Mouse (Mus musculus) heart, embryonic 15.5 days (tissue): ENCODE results near the gene Rnf121. TPM values are rescaled to one million over a fixed set of nuclear protein-coding genes. Genes with fewer than 3 reads are reported as not detected.
A peak's percentile ranks its signal among the peaks of the same experiment; 100 is the strongest.

Experiments used
- ATAC-seq: fragments of 200-750 bp; cut with Nextera tagmentation; replicated peaks from 2 replicates; pipeline ENCODE4 v1.8.0; 2017; ENCODE audit warnings: low read depth, moderate TSS enrichment; ENCODE audit not compliant: insufficient number of reproducible peaks, insufficient read depth, low FRiP score
- H3K27ac ChIP-seq: fragments of 300-500 bp; sonication (generic); 2 replicates; pipeline ENCODE4 v1.5.1; 2015; ENCODE audit warnings: mild to moderate bottlenecking, inconsistent platforms
- H3K27me3 ChIP-seq: fragments of 300-500 bp; sonication (generic); 2 replicates; pipeline ENCODE4 v1.6.1; 2015; ENCODE audit warnings: inconsistent platforms
- H3K36me3 ChIP-seq: fragments of 300-500 bp; sonication (generic); 2 replicates; pipeline ENCODE4 v1.6.1; 2015; ENCODE audit warnings: mild to moderate bottlenecking, inconsistent platforms
- H3K4me1 ChIP-seq: fragments of 300-500 bp; sonication (generic); replicated peaks from 2 replicates; pipeline ENCODE4 v1.6.1; 2015; ENCODE audit warnings: inconsistent platforms
- H3K4me2 ChIP-seq: fragments of 300-500 bp; sonication (generic); 2 replicates; pipeline ENCODE4 v1.6.1; 2015; ENCODE audit warnings: inconsistent platforms, mild to moderate bottlenecking, moderate library complexity
- H3K4me3 ChIP-seq: fragments of 300-500 bp; sonication (generic); 2 replicates; pipeline ENCODE4 v1.5.1; 2015; ENCODE audit warnings: mild to moderate bottlenecking, inconsistent platforms
- H3K9ac ChIP-seq: fragments of 300-500 bp; sonication (generic); 2 replicates; pipeline ENCODE4 v1.6.1; 2015; ENCODE audit warnings: mild to moderate bottlenecking, inconsistent platforms
- H3K9me3 ChIP-seq: fragments of 300-500 bp; sonication (generic); replicated peaks from 2 replicates; pipeline ENCODE4 v1.6.1; 2016; ENCODE audit warnings: inconsistent platforms
- WGBS: fragments of 180-500 bp; shearing (Covaris S2); methylation state at CpG from one replicate; pipeline ENCODE4 v1.1.7; 2015; ENCODE audit warnings: mixed read lengths; 5-methylcytosine and 5-hydroxymethylcytosine counted together
- polyA plus RNA-seq: library from polyadenylated mRNA; unstranded; fragments of >200 nt; fragmentation: Nextera tagmentation; extraction: Ambion mirVana; gene quantifications from 2 replicates; pipeline ENCODE4 v1.2.1, GENCODE M21; 2015

Gene Rnf121
- 15.0 and 15.6 TPM in 2 replicates for polyA plus RNA-seq

GRCm38 (mm10) chr7:102065046-102065891 lies at the start of gene Rnf121, which contains the start of the genes Xndc1 and Xntrpc:
Gene Rnf121, minus strand, starts transcription at chr7:102065469.
Gene Xndc1, plus strand, starts transcription at chr7:102065511.
Gene Xntrpc, plus strand, starts transcription at chr7:102065713.
- H3K9me3 ChIP-seq = no peaks in the 10 kb centered on the region
- H3K4me3 ChIP-seq = peak within 1 kb of the TSS; percentile 77
- peak within 1 kb of the TSS; percentile 73 for H3K4me2 ChIP-seq
- ATAC-seq = peak; percentile 99
- no peaks in the 10 kb centered on the region for H3K36me3 ChIP-seq
- H3K27me3 ChIP-seq = no peaks in the 10 kb centered on the region
- peaks cover 15% of the 10 kb centered on the region for H3K4me1 ChIP-seq
- H3K27ac ChIP-seq = peak within 1 kb of the TSS; percentile 79
- under 1% methylated on average over 56 of the region's 56 CpGs for WGBS
- peak within 1 kb of the TSS; percentile 74 for H3K9ac ChIP-seq

DNA sequence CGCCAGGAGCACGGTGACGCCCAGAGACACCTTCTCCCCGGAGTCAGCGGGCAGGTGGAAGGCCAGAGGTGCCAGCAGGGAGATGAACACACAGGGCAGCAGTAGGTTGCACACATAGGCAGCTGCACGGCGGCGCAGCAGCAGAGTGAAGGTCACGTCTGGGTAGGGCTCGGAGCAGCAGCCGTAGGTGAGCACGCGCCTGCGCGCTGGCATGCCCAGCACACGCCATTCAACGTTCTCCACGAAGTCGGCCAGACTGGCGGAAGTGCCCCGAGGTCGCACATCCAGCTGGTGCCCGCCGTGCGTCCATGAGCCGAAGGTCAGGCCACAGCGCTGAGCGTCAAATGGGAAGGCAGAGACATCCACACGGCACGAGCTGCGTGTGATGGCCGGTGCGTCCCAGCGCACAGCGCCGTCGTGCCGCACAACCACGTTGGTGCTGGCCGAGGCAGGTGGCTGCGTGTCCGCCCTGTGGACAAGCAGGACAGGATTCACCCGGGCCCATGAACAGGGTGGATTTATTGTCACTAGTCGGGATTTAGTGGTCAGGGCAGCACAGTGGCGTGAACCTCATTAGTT lies 48.0 kb upstream of the Rnf121 start:
- Histone ChIP-seq H3K36me3 (no peaks in the 10 kb centered on the region), H3K27ac (no peak overlapping the region), H3K9me3 (no peaks in the 10 kb centered on the region), H3K4me3 (no peak overlapping the region), H3K4me2 (no peak overlapping the region), H3K9ac (no peak overlapping the region), H3K27me3 (no peaks in the 10 kb centered on the region), H3K4me1 (no peaks in the 10 kb centered on the region)
- ATAC-seq = no peak
- 65% methylated on average over 45 of the region's 45 CpGs for WGBS

GRCm38 (mm10) chr7:102109746-102110145 lies 44.5 kb upstream of the Rnf121 start:
- H3K4me3 ChIP-seq = no peak overlapping the region
- 89% methylated on average over 4 of the region's 4 CpGs for WGBS
- no peak overlapping the region for H3K4me2 ChIP-seq
- H3K27me3 ChIP-seq = no peaks in the 10 kb centered on the region
- ATAC-seq = no peak
- peaks cover 11% of the 10 kb centered on the region for H3K4me1 ChIP-seq
- no peaks in the 10 kb centered on the region for H3K9me3 ChIP-seq
- H3K27ac ChIP-seq = no peak overlapping the region
- no peaks in the 10 kb centered on the region for H3K36me3 ChIP-seq
- H3K9ac ChIP-seq = no peak overlapping the region

DNA sequence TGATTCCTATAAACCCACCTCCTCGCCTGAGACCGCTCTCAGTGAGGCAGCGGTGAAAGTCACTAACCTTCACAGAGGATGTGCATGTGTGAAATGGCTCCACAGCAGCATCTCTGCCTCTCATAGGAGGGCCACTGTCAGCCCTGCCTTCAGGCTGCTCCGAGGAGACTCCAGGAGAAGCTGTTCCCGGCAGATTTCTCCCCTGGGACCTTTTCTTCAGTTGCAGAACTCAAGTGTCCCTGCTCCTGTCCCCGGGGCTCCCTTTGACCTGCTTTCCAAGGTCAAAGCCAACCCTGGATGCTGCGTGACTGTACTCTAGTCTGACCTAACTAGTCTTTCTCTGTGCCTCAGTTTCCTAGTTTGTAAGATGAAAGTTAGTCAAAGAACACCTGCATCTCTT lies 43.9 kb upstream of the Rnf121 start, which contains the start of gene Art5:
Gene Art5 (minus strand): TSS at position 319 of the 400 bp plus-strand sequence.
- Histone ChIP-seq H3K4me2 (no peak within 1 kb of the TSS), H3K27me3 (no peaks in the 10 kb centered on the region), H3K4me3 (no peak within 1 kb of the TSS), H3K36me3 (no peaks in the 10 kb centered on the region), H3K4me1 (peaks cover 11% of the 10 kb centered on the region), H3K27ac (no peak within 1 kb of the TSS), H3K9me3 (no peaks in the 10 kb centered on the region), H3K9ac (no peak within 1 kb of the TSS)
- WGBS = 76% methylated on average over 7 of the region's 7 CpGs
- ATAC-seq = no peak

- Histone ChIP-seq H3K36me3 (no peaks in the 10 kb centered on the region), H3K27me3 (no peaks in the 10 kb centered on the region), H3K4me1 (peaks cover 15% of the 10 kb centered on the region), H3K4me3 (no peak overlapping the region), H3K4me2 (no peak overlapping the region), H3K9me3 (no peaks in the 10 kb centered on the region), H3K27ac (no peak overlapping the region), H3K9ac (no peak overlapping the region)
- 79% methylated on average over 1 of the region's 1 CpGs for whole genome bisulfite sequencing
- no peak for ATAC-seq
Measured at GRCm38 (mm10) chr7:102108206-102108605, 42.9 kb upstream of the Rnf121 start.

DNA sequence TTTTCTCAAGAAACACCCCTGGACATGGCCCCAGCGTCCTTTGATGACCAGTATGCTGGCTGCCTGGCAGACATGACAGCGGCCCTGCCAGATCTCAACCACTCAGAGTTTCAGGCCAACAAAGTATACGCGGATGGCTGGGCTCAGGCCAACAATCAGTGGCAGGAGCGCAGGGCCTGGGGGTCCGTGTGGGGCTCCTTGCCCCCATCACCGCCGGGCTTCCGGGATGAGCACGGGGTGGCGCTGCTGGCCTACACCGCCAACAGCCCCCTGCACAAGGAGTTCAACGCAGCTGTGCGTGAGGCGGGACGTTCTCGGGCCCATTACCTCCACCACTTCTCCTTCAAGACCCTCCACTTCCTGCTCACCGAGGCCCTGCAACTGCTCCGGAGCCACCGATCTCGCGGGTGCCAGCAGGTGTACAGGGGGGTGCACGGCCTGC lies 41.5 kb upstream of the Rnf121 start:
- H3K9ac ChIP-seq = peak overlapping the region; percentile 42
- H3K27ac ChIP-seq = no peak overlapping the region
- H3K9me3 ChIP-seq = no peaks in the 10 kb centered on the region
- WGBS = 3% methylated on average over 23 of the region's 23 CpGs
- ATAC-seq = no peak; the same call in 1 of the 2 replicates
- H3K4me2 ChIP-seq = peak overlapping the region; percentile 80
- no peaks in the 10 kb centered on the region for H3K36me3 ChIP-seq
- H3K4me3 ChIP-seq = peak overlapping the region; percentile 46
- H3K27me3 ChIP-seq = no peaks in the 10 kb centered on the region
- peaks cover 24% of the 10 kb centered on the region for H3K4me1 ChIP-seq

DNA sequence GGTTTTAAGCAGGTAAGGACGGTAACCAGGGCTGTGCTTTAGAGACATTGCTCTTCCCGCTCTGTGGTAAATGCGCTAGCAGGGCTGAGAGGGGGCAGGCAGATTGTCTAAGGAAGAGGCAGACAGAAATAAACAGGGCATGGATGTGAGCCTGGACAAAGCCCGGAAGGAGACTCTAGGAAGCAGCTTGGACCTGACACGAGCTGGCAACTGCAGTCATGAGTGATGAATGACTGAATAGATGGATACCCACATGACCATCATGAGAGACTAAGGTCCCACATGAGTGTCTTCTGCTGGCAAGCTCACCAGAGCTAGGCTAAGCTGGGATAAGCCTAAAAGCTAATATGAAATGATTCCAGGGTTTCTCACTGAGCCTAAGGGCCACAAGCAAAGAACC lies 38.9 kb upstream of the Rnf121 start:
- Histone ChIP-seq H3K4me1 (peaks cover 40% of the 10 kb centered on the region), H3K4me2 (no peak overlapping the region), H3K9me3 (no peaks in the 10 kb centered on the region), H3K4me3 (no peak overlapping the region), H3K27ac (no peak overlapping the region), H3K36me3 (no peaks in the 10 kb centered on the region), H3K9ac (no peak overlapping the region), H3K27me3 (no peaks in the 10 kb centered on the region)
- no peak for ATAC-seq
- WGBS = 51% methylated on average over 5 of the region's 5 CpGs

- Histone ChIP-seq H3K36me3 (no peaks in the 10 kb centered on the region), H3K4me2 (no peak overlapping the region), H3K27me3 (no peaks in the 10 kb centered on the region), H3K9ac (no peak overlapping the region), H3K4me3 (no peak overlapping the region), H3K9me3 (no peaks in the 10 kb centered on the region), H3K4me1 (peaks cover 40% of the 10 kb centered on the region), H3K27ac (no peak overlapping the region)
- WGBS = 61% methylated on average over 2 of the region's 2 CpGs
- no peak for ATAC-seq
Measured at GRCm38 (mm10) chr7:102103555-102103954, 38.3 kb upstream of the Rnf121 start.

- no peak for ATAC-seq
- H3K4me2 ChIP-seq = no peak overlapping the region
Measured at GRCm38 (mm10) chr7:102102696-102103095, 37.4 kb upstream of the Rnf121 start.

DNA sequence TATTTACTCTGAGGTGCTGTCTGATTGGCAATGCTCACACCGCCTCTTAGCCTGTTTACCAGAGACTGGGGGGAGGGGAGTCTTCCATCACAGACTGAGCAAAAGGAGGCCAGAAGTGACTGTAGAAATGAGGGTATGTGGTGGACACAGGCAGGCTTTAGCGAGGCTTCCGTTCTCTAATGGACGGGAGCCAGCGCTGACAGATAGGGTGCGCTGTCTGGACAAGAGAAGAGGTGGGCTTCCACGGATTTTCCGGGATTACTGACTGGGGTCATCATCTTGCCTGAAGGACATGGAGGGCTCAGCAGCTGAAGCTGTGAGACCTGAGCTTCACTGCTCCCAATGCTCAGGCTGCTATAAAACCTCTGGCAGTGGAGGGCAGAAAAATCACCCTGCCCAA lies 37.0 kb upstream of the Rnf121 start:
- Histone ChIP-seq H3K36me3 (no peaks in the 10 kb centered on the region), H3K4me2 (no peak overlapping the region), H3K27ac (no peak overlapping the region), H3K9ac (no peak overlapping the region), H3K9me3 (no peaks in the 10 kb centered on the region), H3K4me1 (peaks cover 39% of the 10 kb centered on the region), H3K4me3 (no peak overlapping the region), H3K27me3 (no peaks in the 10 kb centered on the region)
- no peak for ATAC-seq
- 42% methylated on average over 8 of the region's 8 CpGs for WGBS

More at GRCm38 (mm10) chr7:102102696-102103095, 37.4 kb upstream of the Rnf121 start:
- H3K9me3 ChIP-seq = no peaks in the 10 kb centered on the region
- no peak overlapping the region for H3K4me3 ChIP-seq
- no peaks in the 10 kb centered on the region for H3K36me3 ChIP-seq
- H3K27ac ChIP-seq = no peak overlapping the region
- WGBS = 51% methylated on average over 6 of the region's 6 CpGs
- no peaks in the 10 kb centered on the region for H3K27me3 ChIP-seq
- H3K4me1 ChIP-seq = peaks cover 40% of the 10 kb centered on the region
- H3K9ac ChIP-seq = no peak overlapping the region

DNA sequence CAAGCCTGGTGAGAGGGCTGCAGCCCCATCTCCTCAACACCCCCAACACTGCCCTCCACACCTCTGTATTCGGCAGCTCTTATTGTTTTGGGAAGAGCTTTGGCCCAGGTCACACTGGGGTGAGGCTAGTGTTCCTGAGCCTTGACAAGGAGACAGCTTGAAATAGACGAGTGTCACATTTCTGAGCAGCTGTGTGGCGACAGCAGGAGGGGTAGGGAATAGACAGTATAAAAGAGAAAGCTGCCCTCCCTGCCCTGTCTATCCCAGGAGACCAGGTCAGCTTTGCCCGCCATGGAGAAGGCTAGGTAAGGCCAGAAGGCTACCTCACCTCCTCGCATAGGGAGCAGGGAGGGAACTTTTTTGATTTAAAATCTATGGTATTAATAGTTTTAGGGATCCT lies 36.2 kb upstream of the Rnf121 start, which contains the start of gene Art1:
Gene Art1 (plus strand): TSS at position 257 of the 400 bp plus-strand sequence.
- no peak within 1 kb of the TSS for H3K9ac ChIP-seq
- no peak within 1 kb of the TSS for H3K4me3 ChIP-seq
- H3K9me3 ChIP-seq = no peaks in the 10 kb centered on the region
- ATAC-seq = no peak
- no peaks in the 10 kb centered on the region for H3K27me3 ChIP-seq
- H3K4me1 ChIP-seq = peaks cover 31% of the 10 kb centered on the region
- peak within 1 kb of the TSS; percentile 69 for H3K4me2 ChIP-seq
- peak within 1 kb of the TSS; percentile 0; the same call in 1 of the 2 replicates for H3K27ac ChIP-seq
- 50% methylated on average over 5 of the region's 5 CpGs for WGBS
- H3K36me3 ChIP-seq = no peaks in the 10 kb centered on the region
